Mouse (Mus musculus): ENCODE measurements at regions not wholly inside any gene's neighbourhood (a gene's known extent, or its start where the extent isn't known, plus 50 kb on each side); places are given as distances from the start of the nearest gene placed in this dataset.

DNA sequence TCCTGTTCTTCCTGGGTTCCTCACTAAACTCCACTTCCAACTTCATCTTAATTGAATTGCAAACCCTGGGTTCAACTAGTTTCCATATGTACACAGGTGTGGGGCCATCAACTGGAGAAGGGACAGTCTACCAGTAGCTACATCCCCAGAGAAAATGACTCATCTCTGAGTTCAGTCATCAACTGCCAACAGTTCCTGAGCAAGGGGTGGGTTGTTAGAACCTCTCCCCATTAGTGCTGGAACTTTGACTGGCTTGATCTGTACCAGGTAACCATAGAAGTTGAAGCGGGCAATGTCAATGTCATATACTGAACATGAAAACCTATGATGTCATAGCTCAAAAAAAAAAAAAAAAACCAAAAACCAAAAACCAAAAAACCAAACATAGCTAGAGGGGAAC is 69.8 kb downstream of the Gm21750 start:
- CTCF ChIA-PET = interaction anchor here (0.7 kb wide), 1 partner anchor 11 kb away, joined by 3 read pairs; no protein-coding TSS in a partner anchor

- CTCF ChIA-PET = no interaction called here
These were observed 71.1 kb downstream of the Gm21750 start for GRCm38 (mm10) chr14:73732161-73732560.

DNA sequence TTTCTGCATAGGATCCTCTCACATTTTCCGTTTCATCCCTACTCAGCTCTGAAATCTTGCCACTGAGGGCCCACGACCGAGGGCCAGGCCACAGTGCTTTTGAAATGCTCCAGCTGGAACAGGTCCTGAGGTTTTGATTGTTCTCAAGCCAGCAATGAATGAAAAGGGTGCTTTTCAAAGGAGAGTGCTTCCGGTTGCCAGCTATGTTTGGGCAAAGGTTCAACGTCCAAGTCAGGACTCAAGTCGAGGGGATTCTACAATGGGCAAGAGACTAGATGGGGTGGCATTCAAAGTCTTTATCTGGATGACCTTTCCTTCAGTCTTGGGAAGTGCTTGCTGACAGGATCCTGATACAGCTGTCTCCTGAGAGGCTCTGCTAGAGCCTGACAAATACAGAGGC is 89.8 kb downstream of the Gm21750 start:
- CTCF ChIA-PET = no interaction called here

DNA sequence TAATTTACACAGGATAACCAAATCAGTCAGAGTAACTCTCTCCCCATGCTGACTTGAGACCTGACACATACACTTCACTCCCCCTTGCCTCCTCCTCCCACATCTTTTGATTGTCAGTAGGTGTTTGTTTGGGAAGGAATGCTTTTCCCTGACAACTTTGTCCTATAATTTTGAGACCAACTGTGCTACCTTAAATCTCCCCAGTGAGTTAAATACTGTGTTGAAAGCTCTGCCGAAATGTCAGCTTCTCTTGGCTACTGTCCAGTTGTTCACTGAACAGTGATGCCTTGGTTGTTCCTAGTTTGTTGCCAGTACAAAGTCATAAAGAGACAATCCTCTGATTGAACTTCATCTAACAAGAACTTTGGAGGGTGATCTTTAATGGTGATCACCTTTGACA is 99.0 kb downstream of the Gm21750 start:
- CTCF ChIA-PET = no interaction called here

DNA sequence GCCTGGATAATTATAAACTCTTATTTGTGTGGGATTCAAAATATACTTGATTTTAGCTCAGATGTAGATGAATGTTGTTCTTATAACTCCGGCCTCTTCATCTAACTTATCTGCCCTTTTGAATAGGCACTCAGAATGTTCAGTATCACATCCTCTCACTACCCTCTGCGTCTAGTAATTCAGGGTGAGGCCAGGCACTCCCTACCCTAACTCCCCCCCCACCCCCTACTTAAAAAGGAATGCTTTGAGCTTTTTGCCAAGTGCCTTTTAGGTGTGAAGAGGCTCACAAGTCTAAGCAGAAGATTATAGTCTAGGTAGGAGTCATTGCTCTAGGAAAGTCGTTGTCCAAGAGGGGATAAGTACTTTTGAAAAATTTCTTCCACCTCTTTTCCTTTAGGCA is 111.9 kb downstream of the Gm21750 start:
- CTCF ChIA-PET = no interaction called here

GRCm38 (mm10) chr14:73773810-73774209 is 112.8 kb downstream of the Gm21750 start:
- CTCF ChIA-PET = interaction anchor here (0.7 kb wide), 1 partner anchor 930 kb away, joined by 6 read pairs; no protein-coding TSS in a partner anchor

- CTCF ChIA-PET = no interaction called here
These were observed 115.0 kb downstream of the Gm21750 start for GRCm38 (mm10) chr14:73776066-73776465.

DNA sequence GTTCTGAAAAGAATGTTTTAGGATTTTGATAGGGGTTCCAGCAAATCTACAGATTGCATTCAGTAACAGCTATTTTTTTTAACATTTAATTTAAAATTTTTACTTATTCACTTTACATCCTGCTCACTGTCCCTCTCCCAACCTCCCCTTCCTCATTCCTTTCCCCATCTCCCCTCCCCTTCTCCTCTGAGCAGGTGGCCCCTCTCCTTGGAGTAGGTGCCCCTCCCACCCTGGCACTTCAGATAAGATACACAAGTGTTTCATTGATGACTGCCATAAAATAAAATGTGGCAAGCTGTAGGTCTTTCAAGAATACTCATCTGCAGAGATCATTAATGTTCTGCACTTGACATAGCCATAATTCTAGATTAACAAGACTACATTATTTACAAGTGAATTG is 146.1 kb downstream of the Gm21750 start:
- CTCF ChIA-PET = no interaction called here

DNA sequence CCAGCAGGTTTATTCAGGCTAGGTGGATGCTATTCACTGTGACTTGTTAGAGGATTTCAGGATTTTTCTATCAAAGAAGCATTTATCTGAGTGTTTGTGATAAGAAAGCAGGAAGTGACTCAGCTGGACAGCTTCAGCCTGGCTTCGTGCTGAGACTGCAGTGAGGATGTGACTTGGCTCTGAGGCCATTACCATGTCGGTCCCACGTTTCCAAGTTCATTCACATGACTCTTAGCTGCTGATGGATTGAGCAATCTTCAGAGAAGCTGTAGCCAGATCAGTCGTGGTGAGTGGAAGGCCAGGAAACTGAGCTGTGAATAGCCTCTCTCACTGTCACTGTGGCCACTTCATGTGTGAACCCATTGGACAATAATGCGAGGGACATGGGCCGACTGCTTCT is 177.9 kb downstream of the Gm21750 start:
- CTCF ChIA-PET = no interaction called here

DNA sequence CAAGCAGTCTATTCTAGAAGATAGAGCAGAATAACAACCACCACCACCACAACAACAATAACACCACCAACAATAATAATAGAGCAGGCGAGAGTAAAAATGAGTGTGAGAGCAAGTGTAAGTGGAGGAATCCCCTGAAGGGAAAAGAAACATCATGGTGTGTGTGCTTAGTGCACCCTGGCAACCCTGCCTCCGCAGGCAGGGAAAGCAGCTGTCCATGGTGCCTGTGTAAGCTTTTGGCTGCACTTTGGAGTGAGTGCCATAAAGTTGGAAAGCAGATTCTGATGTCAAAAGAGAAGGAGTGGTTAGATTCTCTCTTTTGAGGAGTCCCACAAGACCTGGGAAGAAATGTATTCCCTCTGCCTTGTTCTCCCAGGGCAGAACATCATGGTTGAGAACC is 200.8 kb downstream of the Gm21750 start:
- CTCF ChIA-PET = no interaction called here

DNA sequence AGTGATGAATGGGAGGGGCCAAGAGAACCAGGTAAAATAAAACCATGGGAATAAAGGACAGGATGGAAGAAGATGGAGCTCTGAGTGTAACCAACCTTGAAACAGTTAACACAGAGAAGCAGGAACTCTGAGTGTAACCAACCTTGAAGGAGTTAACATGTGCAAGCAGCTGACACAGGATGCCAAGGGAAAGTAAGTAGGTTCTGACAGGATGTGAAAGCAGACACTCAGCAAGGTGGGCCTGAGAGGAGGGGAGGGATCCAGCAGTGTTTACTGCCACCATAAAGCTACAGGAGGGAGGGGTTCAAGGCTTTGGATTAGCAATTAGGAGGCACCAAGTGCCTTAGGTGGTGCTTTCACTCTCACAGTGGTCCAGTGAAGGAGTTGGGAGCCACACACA is 213.3 kb downstream of the Gm21750 start:
- CTCF ChIA-PET = no interaction called here

- CTCF ChIA-PET = no interaction called here
These were observed 214.9 kb downstream of the Gm21750 start for GRCm38 (mm10) chr14:73875916-73876315.

DNA sequence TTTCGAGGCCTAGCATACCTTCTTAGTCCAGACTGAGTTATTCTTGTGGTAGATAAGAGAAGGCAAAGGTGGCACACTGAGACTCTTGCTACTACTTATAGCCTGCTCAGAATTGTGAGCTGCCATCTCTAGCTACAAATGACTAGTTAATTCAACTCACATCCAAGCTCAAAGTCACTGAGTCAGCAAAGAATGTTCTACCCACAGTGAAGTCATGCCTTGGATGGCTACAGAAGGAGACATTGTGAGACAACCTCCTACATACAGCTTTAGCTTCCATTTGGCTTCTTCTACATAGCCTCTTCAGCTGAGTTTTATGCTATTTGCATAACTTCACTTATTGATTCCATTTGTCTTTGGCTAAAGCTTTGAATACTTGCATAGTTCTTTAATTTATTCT is 217.2 kb downstream of the Gm21750 start:
- CTCF ChIA-PET = no interaction called here

DNA sequence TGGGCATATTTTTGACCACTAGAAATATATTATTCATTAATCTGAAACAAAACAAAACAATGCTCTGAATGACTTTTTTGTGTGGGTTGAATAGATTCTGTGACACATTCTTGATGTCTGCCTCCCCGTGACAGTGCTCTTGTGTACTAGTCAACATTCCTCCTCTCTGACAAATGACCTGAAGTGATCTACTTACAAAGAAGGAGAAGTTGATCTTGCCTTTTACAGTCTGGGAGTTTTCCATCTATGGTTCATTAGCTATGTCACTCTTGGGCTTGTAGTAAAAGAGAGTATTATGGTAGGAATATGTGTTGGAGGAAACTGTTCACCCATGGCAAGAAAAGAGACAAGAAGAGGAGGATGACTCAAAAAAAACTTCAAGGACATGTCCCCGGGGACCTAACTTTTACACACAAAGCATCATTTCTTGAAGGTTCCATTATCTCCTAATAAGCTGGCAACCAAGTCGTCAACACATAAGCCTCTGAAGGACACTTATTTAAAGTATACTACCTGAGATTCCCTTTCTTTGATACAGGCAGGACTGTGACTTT is 217.9 kb downstream of the Gm21750 start:
- CTCF ChIA-PET = no interaction called here

DNA sequence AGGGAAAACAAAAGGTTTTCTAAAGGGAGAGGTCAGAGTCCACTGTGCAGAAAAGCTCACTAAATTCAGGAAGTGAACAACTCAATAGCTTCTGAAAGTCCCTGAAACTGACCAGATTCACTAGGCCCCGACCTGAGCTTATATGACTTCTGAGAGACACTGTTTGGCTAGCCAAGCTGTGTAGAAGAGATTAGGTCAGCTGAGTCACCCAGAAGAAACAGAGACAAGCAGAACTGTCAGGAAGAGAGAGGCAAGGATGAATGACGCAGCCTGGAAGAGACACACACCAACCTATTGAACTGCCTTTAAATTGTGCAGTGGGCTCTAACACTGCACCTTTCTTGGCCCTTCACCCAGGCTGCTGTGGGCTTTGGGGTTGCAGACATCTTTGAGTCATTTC is 230.4 kb downstream of the Gm21750 start:
- CTCF ChIA-PET = no interaction called here

GRCm38 (mm10) chr14:73894844-73895243 is 233.8 kb downstream of the Gm21750 start:
- CTCF ChIA-PET = no interaction called here

DNA sequence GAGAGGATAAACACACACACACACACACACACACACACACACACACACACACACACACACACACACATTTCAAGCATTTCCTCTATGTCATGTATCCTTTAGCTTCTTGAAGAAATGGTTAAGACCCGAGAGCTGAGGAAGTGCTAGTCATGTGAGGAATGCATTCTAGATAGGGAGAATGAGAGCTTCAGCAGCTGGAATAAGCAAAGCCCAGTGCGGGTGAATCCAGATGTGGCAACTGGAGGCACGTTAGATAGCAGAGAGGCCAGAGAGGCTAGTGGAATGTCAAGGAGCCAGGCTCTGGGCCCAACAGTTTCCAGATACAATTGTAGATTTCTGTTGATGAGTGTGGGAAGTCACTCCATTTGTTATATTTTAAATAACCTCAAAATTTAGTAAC is 234.2 kb downstream of the Gm21750 start:
- CTCF ChIA-PET = no interaction called here

- CTCF ChIA-PET = no interaction called here
These were observed 238.1 kb downstream of the Gm21750 start for GRCm38 (mm10) chr14:73899078-73899477.

GRCm38 (mm10) chr14:73902085-73902713 is 241.2 kb downstream of the Gm21750 start:
- CTCF ChIA-PET = no interaction called here

DNA sequence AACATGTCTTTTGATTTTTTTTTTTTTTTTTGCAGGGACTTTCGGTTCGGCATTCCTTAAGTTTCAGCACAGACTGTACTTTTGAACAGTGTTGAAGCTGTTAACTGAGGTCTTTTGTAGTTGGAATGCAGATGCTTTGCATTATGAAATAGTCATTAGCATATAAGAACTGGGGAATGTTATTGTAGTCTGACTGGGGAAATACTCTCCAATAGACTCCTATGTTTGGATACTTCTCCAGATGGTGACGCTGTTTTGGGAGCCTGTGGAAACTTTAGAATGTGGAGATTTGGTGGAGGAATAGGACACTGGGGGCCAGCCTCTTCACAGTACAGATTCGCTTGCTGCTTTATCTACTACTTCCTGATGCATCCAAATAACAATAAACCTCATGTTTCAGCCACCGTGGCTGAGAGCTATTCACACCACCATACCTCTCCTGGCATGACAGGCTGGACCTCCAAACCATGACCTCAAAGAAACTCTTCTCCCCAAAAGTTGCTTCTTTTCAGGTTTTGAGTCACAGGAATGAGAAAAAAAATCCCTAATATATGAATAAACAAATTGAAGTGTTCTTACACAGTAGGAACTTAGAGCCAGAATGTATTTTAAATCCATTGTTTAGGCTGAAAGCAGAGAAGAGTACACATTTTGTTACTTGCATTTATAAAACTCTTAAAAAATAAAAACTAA is 252.9 kb downstream of the Gm21750 start:
- CTCF ChIA-PET = no interaction called here

- CTCF ChIA-PET = no interaction called here
These were observed 255.0 kb downstream of the Gm21750 start for GRCm38 (mm10) chr14:73915990-73916389.

GRCm38 (mm10) chr14:73931095-73931494 is 270.1 kb downstream of the Gm21750 start:
- CTCF ChIA-PET = no interaction called here

GRCm38 (mm10) chr14:73947316-73947715 is 286.3 kb downstream of the Gm21750 start:
- CTCF ChIA-PET = no interaction called here

DNA sequence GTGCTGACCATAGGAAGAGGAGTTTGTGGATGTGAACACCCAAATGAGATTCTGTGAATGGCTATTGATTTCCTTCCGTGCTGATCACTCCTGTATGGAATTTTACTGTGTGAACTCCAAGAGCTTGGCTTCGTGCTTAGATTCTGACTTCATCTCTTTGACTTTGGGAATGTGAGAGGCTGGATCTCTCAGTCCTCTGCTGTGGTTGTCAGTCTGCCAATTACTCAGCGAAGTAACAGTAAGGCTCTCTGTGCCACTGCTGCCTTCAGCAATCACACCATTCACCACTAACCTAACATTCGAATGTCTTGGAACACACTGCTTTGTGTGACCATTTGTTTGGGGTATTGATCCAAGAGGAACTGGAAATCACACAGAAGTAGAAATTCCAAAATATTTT is 291.5 kb downstream of the Gm21750 start:
- CTCF ChIA-PET = no interaction called here

All from spleen, embryonic (tissue).